Mouse (Mus musculus) liver, postnatal 0 days (tissue): Measurements from ENCODE around the gene Wwc1. TPM values are rescaled to one million over a fixed set of nuclear protein-coding genes. Genes with fewer than 3 reads are reported as not detected.

Experiments used
- ATAC-seq: fragments of 200-750 bp; cut with Nextera tagmentation; 2 replicates; pipeline ENCODE4 v1.8.0; 2017; ENCODE audit warnings: mild to moderate bottlenecking, moderate library complexity
- DNase-seq: peaks from one replicate; pipeline ENCODE4 v3.0.0-alpha.2; 2016
- H3K27ac ChIP-seq: fragments of 300-500 bp; sonication (generic); 2 replicates; pipeline ENCODE4 v1.5.1; 2014; ENCODE audit warnings: antibody characterized with exemption, moderate library complexity, mild to moderate bottlenecking, low read depth
- H3K27me3 ChIP-seq: fragments of 300-500 bp; sonication (generic); 2 replicates; pipeline ENCODE4 v1.6.1; 2014; ENCODE audit warnings: low read length, control low read depth, mixed read lengths; ENCODE audit not compliant: insufficient read depth
- H3K36me3 ChIP-seq: fragments of 300-500 bp; sonication (generic); replicated peaks from 2 replicates; pipeline ENCODE4 v1.6.1; 2014; ENCODE audit warnings: mild to moderate bottlenecking, control low read depth, low read length, moderate library complexity, mixed read lengths; ENCODE audit not compliant: insufficient read depth
- H3K4me1 ChIP-seq: fragments of 300-500 bp; sonication (generic); 2 replicates; pipeline ENCODE4 v1.6.1; 2014; ENCODE audit warnings: antibody characterized with exemption, mild to moderate bottlenecking, control low read depth; ENCODE audit not compliant: insufficient read depth
- H3K4me2 ChIP-seq: fragments of 300-500 bp; sonication (generic); 2 replicates; pipeline ENCODE4 v1.6.1; 2014; ENCODE audit warnings: low read depth, mild to moderate bottlenecking, low read length, moderate library complexity, mixed read lengths
- H3K4me3 ChIP-seq: fragments of 300-500 bp; sonication (generic); 2 replicates; pipeline ENCODE4 v1.5.1; 2014; ENCODE audit warnings: low read depth, low read length
- H3K9ac ChIP-seq: fragments of 300-500 bp; sonication (generic); replicated peaks from 2 replicates; pipeline ENCODE4 v1.6.1; 2014; ENCODE audit warnings: mild to moderate bottlenecking, moderate library complexity
- H3K9me3 ChIP-seq: fragments of 300-500 bp; sonication (generic); 2 replicates; pipeline ENCODE4 v1.6.1; 2016; ENCODE audit warnings: mild to moderate bottlenecking, control low read depth, low read length, mixed read lengths
- CTCF ChIP-seq: sonication (generic); IDR thresholded peaks from 2 replicates; pipeline ENCODE4 v1.5.1; 2016; ENCODE audit warnings: antibody characterized with exemption, low read depth
- EP300 ChIP-seq: IDR thresholded peaks from 2 replicates; pipeline ENCODE4 v1.6.1; 2016; ENCODE audit warnings: antibody characterized with exemption, low read depth, mild to moderate bottlenecking
- WGBS: fragments of 180-500 bp; shearing (Covaris S2); extraction: QIAGEN DNeasy Blood & Tissue Kit; methylation state at CpG from one replicate; pipeline ENCODE4 v1.1.7; 2014; ENCODE audit not compliant: insufficient replicate concordance; 5-methylcytosine and 5-hydroxymethylcytosine counted together
- polyA plus RNA-seq: library from polyadenylated mRNA; unstranded; fragments of >200 nt; fragmentation: Nextera tagmentation; extraction: Ambion mirVana; gene quantifications from 2 replicates; pipeline ENCODE4 v1.2.1, GENCODE M21; 2015

Wwc1 gene
- polyA plus RNA-seq, 1 experiment from 2014 or later, result 6.3 TPM

DNA sequence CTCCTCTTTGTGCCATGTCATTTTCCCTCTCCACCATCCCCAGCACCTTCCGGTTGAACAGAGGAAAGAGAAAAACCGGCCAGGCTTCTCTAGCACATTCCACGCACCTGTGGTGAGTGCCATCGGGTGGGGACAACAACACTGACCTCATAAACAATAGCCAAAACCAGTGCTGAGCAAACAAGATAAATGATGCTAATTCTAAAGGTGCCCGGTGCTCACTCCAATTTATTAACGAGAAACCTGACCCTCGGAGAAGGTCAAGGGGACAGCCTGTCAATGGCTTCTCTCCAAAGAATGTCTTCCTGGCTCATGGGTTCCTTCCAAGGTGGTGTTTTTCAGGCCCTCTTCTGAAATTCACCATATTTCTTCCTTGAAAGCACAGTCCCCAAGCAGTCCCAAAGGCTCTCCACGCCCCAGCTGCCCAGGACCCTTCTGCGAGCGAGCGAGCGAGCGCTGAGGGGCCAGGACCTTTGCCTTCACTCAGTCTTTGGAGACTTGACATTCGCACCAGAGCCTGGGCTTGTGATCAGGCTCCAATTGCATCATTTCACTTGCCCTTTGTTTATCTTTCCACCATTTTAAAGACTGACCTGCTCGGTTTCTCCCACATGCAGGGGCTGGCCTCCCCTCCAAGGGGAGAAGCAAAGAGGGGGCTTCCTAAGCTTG is 29.1 kb downstream of the Wwc1 start:
- Histone ChIP-seq H3K36me3 (no peaks in the 10 kb centered on the region), H3K9me3 (no peaks in the 10 kb centered on the region), H3K9ac (peak overlapping the region; percentile 35; the same call in 1 of the 2 replicates), H3K27ac (peak overlapping the region; percentile 97), H3K27me3 (no peaks in the 10 kb centered on the region), H3K4me1 (peaks cover 14% of the 10 kb centered on the region), H3K4me3 (peak overlapping the region; percentile 9; the same call in 1 of the 2 replicates), H3K4me2 (peak overlapping the region; percentile 62)
- ATAC-seq (peak; percentile 88), DNase-seq (no peak)
- 62% methylated on average over 15 of the region's 15 CpGs for WGBS
- TF ChIP-seq CTCF (no peak), EP300 (no peak)

DNA sequence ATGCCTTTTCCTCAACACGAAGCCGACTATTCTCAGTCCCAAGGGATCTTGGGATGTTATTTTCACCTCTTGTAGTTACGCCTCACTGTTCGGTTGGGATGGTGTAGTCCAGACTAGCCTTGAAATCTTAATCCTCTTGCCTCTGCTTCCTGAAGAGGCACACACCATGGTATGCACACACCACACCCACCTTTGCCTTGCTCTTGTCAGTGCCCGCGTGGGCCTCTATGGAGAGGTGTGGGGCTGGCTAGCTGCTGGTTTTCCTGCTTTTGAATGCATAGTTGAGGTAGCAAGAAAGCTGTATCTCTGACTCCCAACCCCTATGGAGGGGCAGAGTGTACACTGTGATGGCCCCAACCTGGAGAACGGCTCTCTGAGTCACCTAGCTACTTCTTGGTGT is 29.9 kb downstream of the Wwc1 start:
- Histone ChIP-seq H3K9ac (no peak overlapping the region; the same call in 1 of the 2 replicates), H3K36me3 (no peaks in the 10 kb centered on the region), H3K4me1 (peaks cover 14% of the 10 kb centered on the region), H3K27me3 (no peaks in the 10 kb centered on the region), H3K4me3 (no peak overlapping the region), H3K9me3 (no peaks in the 10 kb centered on the region), H3K4me2 (peak overlapping the region; percentile 62), H3K27ac (peak overlapping the region; percentile 97)
- ATAC-seq (no peak), DNase-seq (no peak)
- 74% methylated on average over 7 of the region's 7 CpGs for WGBS
- TF ChIP-seq CTCF (no peak), EP300 (no peak)

DNA sequence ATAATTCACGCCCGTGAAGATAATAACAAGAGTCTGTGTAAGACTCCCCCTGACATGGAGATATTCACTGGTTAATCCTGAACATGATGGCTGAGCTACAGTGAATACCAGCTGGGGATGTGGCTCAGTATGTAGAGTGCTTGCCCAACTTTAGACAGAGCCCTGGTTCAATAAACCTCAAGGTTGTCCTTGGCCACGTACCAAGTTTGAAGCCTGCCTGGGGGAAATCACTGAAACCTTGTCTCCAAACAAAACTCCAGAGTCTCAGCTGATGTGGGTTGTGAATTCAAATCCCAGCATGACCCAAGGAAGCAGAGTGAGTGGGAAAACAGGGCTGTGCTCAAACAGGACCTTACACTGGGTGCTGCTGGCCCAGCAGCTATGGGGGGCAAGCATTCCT is 30.3 kb downstream of the Wwc1 start:
- Histone ChIP-seq H3K9me3 (no peaks in the 10 kb centered on the region), H3K4me3 (no peak overlapping the region), H3K4me1 (peaks cover 14% of the 10 kb centered on the region), H3K36me3 (no peaks in the 10 kb centered on the region), H3K27me3 (no peaks in the 10 kb centered on the region), H3K4me2 (peak overlapping the region; percentile 62; the same call in 1 of the 2 replicates), H3K9ac (no peak overlapping the region), H3K27ac (peak overlapping the region; percentile 97)
- ATAC-seq, result peak; percentile 38; the same call in 1 of the 2 replicates
- DNase-seq, result peak; percentile 51
- TF ChIP-seq CTCF (no peak), EP300 (no peak)
- WGBS, result 67% methylated on average over 3 of the region's 3 CpGs

DNA sequence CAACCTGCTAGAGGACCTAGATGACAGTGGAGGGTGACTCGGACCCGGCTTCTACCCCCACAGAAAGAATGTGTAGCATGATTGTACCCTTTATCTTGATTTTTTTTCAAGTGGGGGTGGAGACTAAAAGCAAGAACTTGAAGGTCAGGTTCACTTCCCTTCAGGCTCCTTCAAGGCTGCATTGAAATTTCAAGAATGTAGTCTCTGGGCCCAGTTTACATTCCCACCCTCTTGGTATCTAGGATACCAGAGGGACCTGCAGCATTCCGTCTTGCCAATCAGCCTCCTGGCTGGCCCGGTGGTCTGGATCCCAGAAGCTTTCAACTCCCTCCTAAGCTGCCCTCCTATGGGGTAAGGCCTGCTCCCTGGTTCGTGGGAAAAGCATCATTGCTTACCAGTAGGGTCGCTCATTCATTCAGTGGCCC is 31.9 kb downstream of the Wwc1 start:
- Histone ChIP-seq H3K27ac (no peak overlapping the region), H3K4me1 (peaks cover 14% of the 10 kb centered on the region), H3K4me2 (no peak overlapping the region), H3K27me3 (no peaks in the 10 kb centered on the region), H3K4me3 (no peak overlapping the region), H3K36me3 (no peaks in the 10 kb centered on the region), H3K9me3 (no peaks in the 10 kb centered on the region), H3K9ac (no peak overlapping the region)
- DNase-seq, result no peak
- no peak for ATAC-seq
- 48% methylated on average over 6 of the region's 6 CpGs for WGBS
- no peak for TF ChIP-seq CTCF
- no peak for TF ChIP-seq EP300

DNA sequence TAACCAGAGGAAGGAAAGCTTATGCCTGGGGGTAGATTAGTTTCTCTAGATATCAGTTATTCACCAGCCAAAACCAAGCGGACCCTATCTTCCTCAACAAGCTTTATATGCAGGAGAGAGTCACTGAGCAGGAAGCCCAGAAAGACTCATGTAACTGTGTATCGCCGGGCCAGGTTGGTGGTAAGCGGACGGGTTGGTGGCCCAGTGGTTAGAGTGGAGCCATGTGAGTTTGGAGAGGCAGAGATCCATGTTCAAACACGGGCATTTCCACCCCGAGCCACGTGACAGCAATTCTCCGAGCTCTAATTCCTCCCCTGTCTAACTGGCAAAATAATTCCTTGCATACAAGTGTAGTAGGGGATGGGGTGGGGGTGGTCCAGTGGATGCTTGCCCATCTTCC is 32.4 kb downstream of the Wwc1 start:
- WGBS, result 42% methylated on average over 9 of the region's 9 CpGs
- no peak for ATAC-seq
- no peak overlapping the region for H3K27ac ChIP-seq

DNA sequence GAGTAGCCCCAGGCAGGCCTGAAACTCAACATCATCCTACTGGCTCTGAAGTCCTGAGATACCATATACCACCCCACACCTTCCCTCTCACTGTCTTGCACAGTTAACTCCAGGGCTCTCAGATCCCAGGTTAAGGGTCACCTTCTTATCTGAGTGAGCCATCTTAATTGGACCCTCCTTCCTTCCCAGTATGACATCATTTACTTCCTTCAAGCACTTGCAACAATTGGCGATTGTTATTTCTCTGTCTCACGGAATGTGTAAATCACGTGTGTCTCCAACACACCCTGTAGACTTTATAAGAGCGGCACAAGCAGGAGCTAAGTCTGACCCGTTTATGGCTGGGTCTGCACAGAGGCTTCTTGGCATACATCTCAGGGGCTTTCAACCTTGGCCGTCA is 35.1 kb downstream of the Wwc1 start:
- no peaks in the 10 kb centered on the region for H3K9me3 ChIP-seq
- H3K36me3 ChIP-seq, result no peaks in the 10 kb centered on the region
- H3K4me2 ChIP-seq, result no peak overlapping the region
- 36% methylated on average over 6 of the region's 6 CpGs for WGBS
- H3K9ac ChIP-seq, result no peak overlapping the region
- H3K4me3 ChIP-seq, result no peak overlapping the region
- H3K27ac ChIP-seq, result no peak overlapping the region
- no peaks in the 10 kb centered on the region for H3K27me3 ChIP-seq
- ATAC-seq (no peak), DNase-seq (no peak)
- no peak for TF ChIP-seq EP300
- TF ChIP-seq CTCF, result no peak
- H3K4me1 ChIP-seq, result peaks cover 8% of the 10 kb centered on the region

More for the DNA sequence above, 32.4 kb downstream of the Wwc1 start:
- H3K4me2 ChIP-seq, result no peak overlapping the region
- H3K9me3 ChIP-seq, result no peaks in the 10 kb centered on the region
- H3K36me3 ChIP-seq, result no peaks in the 10 kb centered on the region
- no peak for DNase-seq
- TF ChIP-seq EP300, result no peak
- no peak for TF ChIP-seq CTCF
- H3K27me3 ChIP-seq, result no peaks in the 10 kb centered on the region
- H3K4me3 ChIP-seq, result no peak overlapping the region
- H3K9ac ChIP-seq, result no peak overlapping the region
- peaks cover 14% of the 10 kb centered on the region for H3K4me1 ChIP-seq
